Mouse (Mus musculus) adrenal gland, adult 18-20 months (tissue): ENCODE results near the gene Zc3h6. TPM values are rescaled to one million over a fixed set of nuclear protein-coding genes. Genes with fewer than 3 reads are reported as not detected.

Experiments used
- microRNA-seq, 2 experiments: library from miRNA; unstranded; fragments of <30 nt; microRNA quantifications; one replicate each; pipeline ENCODE4 v1.2.0; 2021; ENCODE audit warnings: borderline number of aligned reads in 2 of 2
- total RNA-seq, 2 experiments: library from RNA; stranded (reverse); gene quantifications; 1 replicate in 1 of 2; 2 replicates in 1 of 2; pipeline ENCODE4 v1.2.3; 2021

The Zc3h6 gene
- total RNA-seq, 2 experiments from 2014 or later, result 2.8 to 3.1 TPM

Small RNAs within 50 kb of the gene (microRNA-seq; reads per million reads assigned to microRNA genes)
- gene Gm22859, result 0 reads per million in 2 experiments

Other genes starting within 250 kb of the Zc3h6 start
- 10 to 100 TPM; 24.6 to 37.8 TPM for gene Tmem87b, start 149.3 kb upstream of the Zc3h6 start, total RNA-seq
- 1 to 10 TPM; 4.9 to 5.2 TPM for gene Fbln7, start 104.4 kb upstream of the Zc3h6 start, total RNA-seq
- gene Zc3h8, start 23.3 kb upstream of the Zc3h6 start, total RNA-seq, result 1 to 10 TPM; 3.4 to 4.7 TPM
- 1 to 10 TPM; 5.7 to 8.8 TPM for gene Gm10762, start 323 bp downstream of the Zc3h6 start, total RNA-seq
- under 1 TPM; 0.07 to 0.10 TPM for gene Vinac1, start 80.8 kb downstream of the Zc3h6 start, total RNA-seq
- gene Ttl, start 98.5 kb downstream of the Zc3h6 start, total RNA-seq, result 10 to 100 TPM; 10.1 to 13.4 TPM
- 10 to 100 TPM; 18.3 to 19.0 TPM for gene Polr1b, start 133.6 kb downstream of the Zc3h6 start, total RNA-seq
- 10 to 100 TPM; 15.9 to 21.3 TPM for gene Chchd5, start 162.3 kb downstream of the Zc3h6 start, total RNA-seq
- 10 to 100 TPM; 14.1 to 19.4 TPM for gene Slc20a1, start 231.4 kb downstream of the Zc3h6 start, total RNA-seq